ENCODE assay signal across 8 mouse cellular contexts in the genomic region with DNA sequence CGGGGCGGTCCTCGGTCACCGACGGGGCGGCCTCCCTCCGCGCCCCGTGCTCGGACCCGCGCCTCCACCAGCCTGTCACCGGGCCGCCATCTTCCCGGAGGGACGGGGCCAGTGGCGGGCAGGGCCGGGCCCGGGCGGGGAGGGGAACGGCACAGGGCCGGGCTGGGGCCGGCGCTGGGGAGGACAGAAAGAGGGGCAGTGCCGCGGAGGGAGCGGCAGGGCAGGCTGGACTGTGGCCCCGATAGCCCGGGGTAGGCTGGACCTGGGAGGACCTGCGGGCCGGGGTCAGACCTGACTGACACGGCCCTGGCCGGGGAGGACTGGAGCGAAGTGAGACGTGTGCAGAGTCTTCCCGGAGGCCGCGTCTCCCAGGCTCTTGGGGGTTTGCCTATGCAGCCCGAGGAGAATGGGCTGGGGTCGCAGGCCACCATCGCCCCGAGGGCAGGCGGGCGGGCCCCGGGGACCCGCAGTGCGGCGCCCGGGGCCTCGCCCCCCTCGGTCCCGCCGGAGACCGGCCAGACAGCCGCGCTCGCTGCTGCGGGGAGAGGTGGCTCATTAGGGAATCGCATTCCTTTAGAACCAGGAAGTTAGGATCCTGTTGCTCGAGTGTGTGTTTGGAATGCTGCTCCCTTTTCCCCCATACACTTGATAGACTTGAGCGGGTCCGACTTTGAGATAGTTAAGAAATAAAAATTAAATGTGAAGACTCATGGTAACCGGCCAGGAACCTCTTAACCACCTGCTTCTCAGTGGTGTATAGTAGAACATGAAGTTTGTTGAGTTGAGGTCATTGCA. TPM values are rescaled to one million over a fixed set of nuclear protein-coding genes. Genes with fewer than 3 reads are reported as not detected.
DNase-seq lines count a peak whose midpoint lies in the region; ATAC-seq and TF ChIP-seq lines count a peak whose summit lies in the region.

No protein-coding gene starts in this region.

- no peaks in the 10 kb centered on the region for H3K27me3 ChIP-seq in CH12.LX (replicated peaks)
- H3K27me3 ChIP-seq in embryonic facial prominence, embryonic 13.5 days, result no peaks in the 10 kb centered on the region
- H3K27me3 ChIP-seq in heart, embryonic 14.5 days (ENCODE audit: control insufficient read depth, insufficient read depth, low read length), result no peaks in the 10 kb centered on the region
- H3K27me3 ChIP-seq in kidney, embryonic 16.5 days (ENCODE audit: insufficient read depth, low read length), result no peaks in the 10 kb centered on the region
- H3K27me3 ChIP-seq in lung, postnatal 0 days (replicated peaks; ENCODE audit: insufficient read depth, low read length), result no peaks in the 10 kb centered on the region

- TF ChIP-seq EP300 in CH12.LX (IDR thresholded peaks at IDR 0.05; ENCODE audit: low read length), result no peak
- TF ChIP-seq EP300 in lung, postnatal 0 days (IDR thresholded peaks at IDR 0.05), result no peak

- no peak for DNase-seq in CH12.LX (ENCODE audit: extremely low read depth)
- peak; percentile 30 for DNase-seq in T-cell, adult 2 months (ENCODE audit: low spot score)
- DNase-seq in lung, postnatal 0 days (ENCODE audit: low spot score), result peak; percentile 79
- DNase-seq in ovary, adult 18-20 months (ENCODE audit: low spot score), result peak; percentile 8
- no peak for DNase-seq in c-Kit-positive CD71-positive TER-119-positive erythroid progenitor cells, embryonic 14.5 days (ENCODE audit: low spot score)

- dilution Hi-C loops in CH12.LX (cut with MboI; ENCODE audit: extremely low pct_ligation_motif_present, extremely low pct_unique_long_range_greater_than_20kb, low sequenced_read_pairs), result no loop called here

- under 1% methylated on average over 56 of the region's 63 CpGs for WGBS in embryonic facial prominence, embryonic 13.5 days
- WGBS in heart, embryonic 14.5 days, result under 1% methylated on average over 62 of the region's 63 CpGs
- 0% methylated on average over 48 of the region's 63 CpGs for WGBS in kidney, embryonic 16.5 days
- 1% methylated on average over 38 of the region's 63 CpGs for WGBS in lung, postnatal 0 days

- TF ChIP-seq POLR2A in CH12.LX (IDR thresholded peaks at IDR 0.05; ENCODE audit: low read depth, low read length), result no peak

- peak overlapping the region; percentile 60 to 96 (median 95) for H3K4me3 ChIP-seq in CH12.LX (replicated peaks in 1 of 3; ENCODE audit: low read depth in 2 of 3, low read length in 2 of 3, poor library complexity in 1 of 3)
- H3K4me3 ChIP-seq in embryonic facial prominence, embryonic 13.5 days, result peak overlapping the region; percentile 97
- H3K4me3 ChIP-seq in heart, embryonic 14.5 days (ENCODE audit: control insufficient read depth in 1 of 2, insufficient read depth in 1 of 2, low read depth in 1 of 2, low read length in 2 of 2), result peak overlapping the region; percentile 96 to 99
- peak overlapping the region; percentile 80 for H3K4me3 ChIP-seq in kidney, embryonic 16.5 days (ENCODE audit: low read length)
- H3K4me3 ChIP-seq in lung, postnatal 0 days (ENCODE audit: low read depth, low read length), result peak overlapping the region; percentile 96

- peak; percentile 57; the same call in 1 of the 2 replicates for ATAC-seq in embryonic facial prominence, embryonic 13.5 days (ENCODE audit: insufficient number of reproducible peaks, insufficient read depth, low FRiP score, low TSS enrichment, low read depth)
- ATAC-seq in heart, embryonic 14.5 days (ENCODE audit: insufficient number of reproducible peaks, insufficient read depth, low FRiP score, low read depth), result peak; percentile 44
- ATAC-seq in kidney, embryonic 16.5 days (ENCODE audit: low FRiP score, low TSS enrichment), result peak; percentile 59
- ATAC-seq in lung, postnatal 0 days, result peak; percentile 57

- peak overlapping the region; percentile 81 for H3K27ac ChIP-seq in CH12.LX (ENCODE audit: insufficient read depth, low read depth)
- H3K27ac ChIP-seq in embryonic facial prominence, embryonic 13.5 days, result peak overlapping the region; percentile 94
- H3K27ac ChIP-seq in heart, embryonic 14.5 days (replicated peaks in 1 of 2; ENCODE audit: control insufficient read depth in 1 of 2, insufficient read depth in 1 of 2, low read depth in 2 of 2, low read length in 2 of 2), result peak overlapping the region; percentile 94 to 96
- peak overlapping the region; percentile 97 for H3K27ac ChIP-seq in kidney, embryonic 16.5 days (ENCODE audit: low read length)
- peak overlapping the region; percentile 99 for H3K27ac ChIP-seq in lung, postnatal 0 days (ENCODE audit: low read length)

- peak overlapping the region; percentile 98 for H3K4me2 ChIP-seq in CH12.LX (ENCODE audit: insufficient read depth, low read depth, poor library complexity, severe bottlenecking)
- peak overlapping the region; percentile 84 for H3K4me2 ChIP-seq in embryonic facial prominence, embryonic 13.5 days
- peak overlapping the region; percentile 71 for H3K4me2 ChIP-seq in heart, embryonic 14.5 days (ENCODE audit: low read length)
- H3K4me2 ChIP-seq in kidney, embryonic 16.5 days (replicated peaks; ENCODE audit: low read depth, low read length), result peak overlapping the region; percentile 64
- H3K4me2 ChIP-seq in lung, postnatal 0 days (replicated peaks; ENCODE audit: low read depth, low read length), result peak overlapping the region; percentile 86

- in situ Hi-C loops in CH12.LX (cut with MboI; ENCODE audit: low pct_ligation_motif_present, low pct_unique_long_range_greater_than_20kb, low sequenced_read_pairs), result no loop called here

- TF ChIP-seq RAD21 in CH12.LX (IDR thresholded peaks at IDR 0.05; ENCODE audit: low read depth, low read length), result no peak

- peaks cover 3 to 19% of the 10 kb centered on the region in 2 experiments for H3K36me3 ChIP-seq in CH12.LX (replicated peaks in 1 of 2; ENCODE audit: control insufficient read depth in 1 of 2, insufficient read depth in 1 of 2, low read length in 1 of 2)
- H3K36me3 ChIP-seq in embryonic facial prominence, embryonic 13.5 days, result no peaks in the 10 kb centered on the region
- H3K36me3 ChIP-seq in heart, embryonic 14.5 days (ENCODE audit: control insufficient read depth, insufficient read depth, low read length), result no peaks in the 10 kb centered on the region
- H3K36me3 ChIP-seq in kidney, embryonic 16.5 days (ENCODE audit: insufficient read depth, low read length), result no peaks in the 10 kb centered on the region
- H3K36me3 ChIP-seq in lung, postnatal 0 days (ENCODE audit: insufficient read depth, low read length), result no peaks in the 10 kb centered on the region

- H3K9ac ChIP-seq in CH12.LX (ENCODE audit: insufficient read depth, low read depth), result peak overlapping the region; percentile 99
- H3K9ac ChIP-seq in embryonic facial prominence, embryonic 13.5 days, result peak overlapping the region; percentile 95
- H3K9ac ChIP-seq in heart, embryonic 14.5 days (ENCODE audit: low read length), result peak overlapping the region; percentile 98
- H3K9ac ChIP-seq in kidney, embryonic 16.5 days (replicated peaks; ENCODE audit: low read length), result peak overlapping the region; percentile 94
- peak overlapping the region; percentile 94 for H3K9ac ChIP-seq in lung, postnatal 0 days (replicated peaks; ENCODE audit: low read depth)

- peaks cover 0 to 45% of the 10 kb centered on the region in 2 experiments; a peak in 3 of 4 replicates for H3K4me1 ChIP-seq in CH12.LX (ENCODE audit: control insufficient read depth in 1 of 2, insufficient read depth in 2 of 2)
- H3K4me1 ChIP-seq in embryonic facial prominence, embryonic 13.5 days, result peaks cover 30% of the 10 kb centered on the region
- H3K4me1 ChIP-seq in heart, embryonic 14.5 days (ENCODE audit: control insufficient read depth in 2 of 2, insufficient read depth in 2 of 2, low read length in 2 of 2), result peaks cover 0 to 28% of the 10 kb centered on the region in 2 experiments; a peak in 3 of 4 replicates
- H3K4me1 ChIP-seq in kidney, embryonic 16.5 days (ENCODE audit: insufficient read depth, low read length), result peaks cover 21% of the 10 kb centered on the region
- peaks cover 9% of the 10 kb centered on the region; the same call in 1 of the 2 replicates for H3K4me1 ChIP-seq in lung, postnatal 0 days (ENCODE audit: insufficient read depth, low read depth, low read length)

- H3K79me2 ChIP-seq in CH12.LX (replicated peaks; ENCODE audit: control insufficient read depth, extremely low read depth, insufficient read depth, poor library complexity, severe bottlenecking), result peaks cover 48% of the 10 kb centered on the region

- no peaks in the 10 kb centered on the region for H3K9me3 ChIP-seq in CH12.LX (replicated peaks; ENCODE audit: low read length)
- no peaks in the 10 kb centered on the region for H3K9me3 ChIP-seq in embryonic facial prominence, embryonic 13.5 days
- H3K9me3 ChIP-seq in heart, embryonic 14.5 days (ENCODE audit: control insufficient read depth, low read length), result no peaks in the 10 kb centered on the region
- H3K9me3 ChIP-seq in kidney, embryonic 16.5 days (ENCODE audit: low read length), result no peaks in the 10 kb centered on the region
- no peaks in the 10 kb centered on the region for H3K9me3 ChIP-seq in lung, postnatal 0 days (ENCODE audit: low read length)

- no peak for TF ChIP-seq CTCF in CH12.LX (conservative IDR thresholded peaks at IDR 0.05 in 1 of 2, IDR thresholded peaks at IDR 0.05 in 1 of 2; ENCODE audit: low read depth in 2 of 2, low read length in 2 of 2)
- TF ChIP-seq CTCF in lung, postnatal 0 days (IDR thresholded peaks at IDR 0.05), result no peak

TF ChIP-seq in CH12.LX, 34 proteins besides CTCF, POLR2A, EP300 and RAD21 (continues in another document):
- TF ChIP-seq HCFC1 (IDR thresholded peaks at IDR 0.05; ENCODE audit: low read depth, low read length) (no peak), SMC3 (IDR thresholded peaks at IDR 0.05; ENCODE audit: low read depth, low read length) (no peak), ZMIZ1 (IDR thresholded peaks at IDR 0.05; ENCODE audit: low read depth, low read length) (0 out of 2 replicates have a peak, but pooled peaks have one; percentile 4), MEF2A (IDR thresholded peaks at IDR 0.05; ENCODE audit: borderline replicate concordance, low read depth, low read length) (no peak), IRF4 (IDR thresholded peaks at IDR 0.05; ENCODE audit: low read depth, low read length) (no peak), UBTF (IDR thresholded peaks at IDR 0.05; ENCODE audit: low read depth, low read length) (peak; percentile 80; the same call in 1 of the 2 replicates), MAX (IDR thresholded peaks at IDR 0.05; ENCODE audit: low read length) (no peak), BHLHE40 (IDR thresholded peaks at IDR 0.05; ENCODE audit: low read depth, low read length) (no peak), JUND (conservative IDR thresholded peaks at IDR 0.05; ENCODE audit: low read depth, low read length) (no peak), USF2 (conservative IDR thresholded peaks at IDR 0.05; ENCODE audit: low read depth, low read length) (no peak)

RNA-seq across cellular contexts. Expression of gene Larp4b, which starts 0.7 kb away (rescaled TPM):
- total RNA-seq in CH12.LX (2012; rRNA removed) (52.5 and 57.9 TPM in 2 replicates), CH12.LX (2014; rRNA removed) (58.3 and 65.4 TPM in 2 replicates)
- polyA plus RNA-seq in CH12.LX (2012; ENCODE audit: insufficient read length, low read depth), result 52.3 and 63.3 TPM in 2 replicates
- polyA plus RNA-seq in embryonic facial prominence, embryonic 13.5 days (2015; fragmentation: Nextera tagmentation; extraction: Ambion mirVana), result 31.0 and 34.2 TPM in 2 replicates
- 36.1 and 36.5 TPM in 2 replicates for polyA plus RNA-seq in heart, embryonic 14.5 days (2014; fragmentation: Nextera tagmentation; extraction: Ambion mirVana)
- polyA plus RNA-seq in kidney, embryonic 16.5 days (2015; fragmentation: Nextera tagmentation; extraction: Ambion mirVana), result 32.3 and 36.3 TPM in 2 replicates
- polyA plus RNA-seq in lung, postnatal 0 days (2015; fragmentation: Nextera tagmentation; extraction: Ambion mirVana), result 27.2 and 27.7 TPM in 2 replicates

Comparison
In these comparisons a context has a peak if more than half of its experiments do, and no peak if none do; other contexts are left out.
1. DNase-seq: peak in T-cell, adult 2 months (single experiment), lung, postnatal 0 days (single experiment) and ovary, adult 18-20 months (single experiment); none in CH12.LX (single experiment) and c-Kit-positive CD71-positive TER-119-positive erythroid progenitor cells, embryonic 14.5 days (single experiment).
2. Peak in every context shown above with its lines, with median percentiles within 50 percentile points of each other: H3K27ac ChIP-seq, H3K4me2 ChIP-seq, H3K4me3 ChIP-seq, H3K9ac ChIP-seq and ATAC-seq.